Mouse (Mus musculus) E14TG2a.4 (cell line): ENCODE data around the gene Adora3.

Experiments used
- CTCF ChIP-seq: conservative IDR thresholded peaks from 2 replicates; pipeline ENCODE4 v1.5.1; 2014; ENCODE audit warnings: low read length
- NANOG ChIP-seq: IDR thresholded peaks from 2 replicates; pipeline ENCODE4 v1.6.1; 2014; ENCODE audit warnings: borderline replicate concordance, low read length, mixed read lengths
- POU5F1 ChIP-seq: IDR thresholded peaks from 2 replicates; pipeline ENCODE4 v1.6.1; 2014; ENCODE audit warnings: low read length, borderline replicate concordance

DNA sequence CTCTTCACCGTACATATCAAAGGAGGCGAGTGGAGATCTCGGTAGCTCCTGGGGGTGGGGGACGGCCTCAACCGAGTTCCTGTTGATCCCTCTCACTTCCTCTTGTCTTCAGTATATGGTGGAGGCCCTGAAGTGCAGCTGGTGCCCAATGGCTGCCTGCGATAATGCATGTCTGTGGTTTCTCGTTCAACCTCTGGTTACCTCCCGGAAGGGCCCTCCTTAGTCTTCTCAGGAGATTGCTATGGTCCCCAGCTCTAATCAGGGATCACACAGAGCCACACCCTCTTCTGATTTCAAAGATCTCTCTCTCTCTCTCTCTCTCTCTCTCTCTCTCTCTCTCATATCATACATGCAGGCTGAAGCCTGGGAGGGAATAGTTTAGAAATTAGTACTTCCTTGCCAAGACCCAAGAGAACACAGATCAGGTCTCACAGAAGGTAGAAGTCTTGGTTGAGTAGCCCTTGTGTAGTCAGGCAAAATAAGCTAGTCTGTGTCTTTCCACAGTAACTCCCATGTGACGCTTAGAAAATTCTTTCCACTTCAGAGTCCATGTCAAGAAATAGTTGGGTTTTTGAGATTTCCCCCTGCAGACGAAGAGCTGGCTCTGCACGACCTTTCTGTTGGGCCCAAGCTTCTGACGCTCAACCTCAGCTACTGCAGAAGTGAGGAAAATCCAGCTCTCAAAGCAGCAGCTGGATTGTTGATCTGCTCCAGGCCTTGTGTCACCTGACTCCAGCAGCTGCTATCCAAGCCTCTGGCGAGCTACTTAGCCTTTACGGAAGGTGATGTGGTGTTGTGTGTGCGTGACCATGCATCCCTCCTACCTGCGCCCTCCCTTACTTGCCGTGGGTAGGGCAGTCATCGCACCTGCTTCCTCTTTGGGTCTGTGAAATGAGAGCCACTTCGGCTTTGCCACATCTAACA is 22.2 kb downstream of the Adora3 start:
- no peak for TF ChIP-seq CTCF
- TF ChIP-seq NANOG: no peak
- no peak for TF ChIP-seq POU5F1
